Mouse (Mus musculus) midbrain, embryonic 16.5 days (tissue): ENCODE measurements around the gene Gldn. TPM values are rescaled to one million over a fixed set of nuclear protein-coding genes. Genes with fewer than 3 reads are reported as not detected.

Experiments used
- ATAC-seq: fragments of 200-750 bp; cut with Nextera tagmentation; 2 replicates; pipeline ENCODE4 v1.8.0; 2017; ENCODE audit warnings: moderate TSS enrichment
- H3K27ac ChIP-seq: fragments of 300-500 bp; sonication (generic); 2 replicates; pipeline ENCODE4 v1.5.1; 2014; ENCODE audit warnings: mild to moderate bottlenecking, low read length, mixed read lengths
- H3K27me3 ChIP-seq: fragments of 300-500 bp; sonication (generic); 2 replicates; pipeline ENCODE4 v1.6.1; 2014; ENCODE audit warnings: low read depth, low read length, mixed read lengths; ENCODE audit not compliant: control insufficient read depth, insufficient read depth
- H3K36me3 ChIP-seq: fragments of 300-500 bp; sonication (generic); 2 replicates; pipeline ENCODE4 v1.6.1; 2014; ENCODE audit warnings: mild to moderate bottlenecking, low read length, moderate library complexity, mixed read lengths; ENCODE audit not compliant: control insufficient read depth, insufficient read depth
- H3K4me1 ChIP-seq: fragments of 300-500 bp; sonication (generic); 2 replicates; pipeline ENCODE4 v1.6.1; 2014; ENCODE audit warnings: mild to moderate bottlenecking, low read length, mixed read lengths; ENCODE audit not compliant: control insufficient read depth, insufficient read depth
- H3K4me2 ChIP-seq: fragments of 300-500 bp; sonication (generic); 2 replicates; pipeline ENCODE4 v1.6.1; 2014; ENCODE audit warnings: mild to moderate bottlenecking, low read length, mixed read lengths
- H3K4me3 ChIP-seq: fragments of 300-500 bp; sonication (generic); 2 replicates; pipeline ENCODE4 v1.5.1; 2014; ENCODE audit warnings: low read depth, mild to moderate bottlenecking, low read length, moderate library complexity, mixed read lengths
- H3K9ac ChIP-seq: fragments of 300-500 bp; sonication (generic); 2 replicates; pipeline ENCODE4 v1.6.1; 2014; ENCODE audit warnings: low read depth, low read length, mixed read lengths
- H3K9me3 ChIP-seq: fragments of 300-500 bp; sonication (generic); replicated peaks from 2 replicates; pipeline ENCODE4 v1.6.1; 2014; ENCODE audit warnings: mild to moderate bottlenecking, low read length, mixed read lengths; ENCODE audit not compliant: control insufficient read depth, poor library complexity, severe bottlenecking
- WGBS: fragments of 180-500 bp; shearing (Covaris S2); extraction: QIAGEN DNeasy Blood & Tissue Kit; methylation state at CpG from one replicate; pipeline ENCODE4 v1.1.7; 2014; 5-methylcytosine and 5-hydroxymethylcytosine counted together
- polyA plus RNA-seq: library from polyadenylated mRNA; unstranded; fragments of >200 nt; fragmentation: Nextera tagmentation; extraction: Ambion mirVana; gene quantifications from 2 replicates; pipeline ENCODE4 v1.2.1, GENCODE M21; 2015

Gene Gldn
- polyA plus RNA-seq, 1 experiment from 2014 or later = 0.26 TPM

DNA sequence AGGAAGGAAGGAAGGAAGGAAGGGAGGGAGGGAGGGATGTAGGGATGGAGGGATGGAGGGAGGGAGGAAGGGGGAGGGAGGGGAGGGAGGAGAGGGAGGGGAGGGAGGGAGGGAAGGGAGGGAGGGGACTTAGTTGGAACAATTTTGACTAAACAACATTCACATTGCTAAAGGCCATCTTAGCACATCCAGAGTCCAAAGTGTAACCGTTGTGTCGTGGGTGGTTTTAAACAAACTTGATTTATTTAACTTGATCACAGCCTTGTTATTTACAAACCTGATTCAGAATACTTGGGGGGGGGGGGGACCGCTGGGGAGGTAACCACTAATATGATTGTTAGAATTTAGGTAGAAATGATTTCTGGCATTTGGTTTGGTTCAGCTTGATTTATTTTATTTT is 13.1 kb downstream of the Gldn start:
- Histone ChIP-seq H3K9me3 (no peaks in the 10 kb centered on the region), H3K4me1 (no peaks in the 10 kb centered on the region), H3K4me3 (no peak overlapping the region), H3K9ac (no peak overlapping the region), H3K4me2 (no peak overlapping the region), H3K27ac (no peak overlapping the region), H3K36me3 (no peaks in the 10 kb centered on the region), H3K27me3 (no peaks in the 10 kb centered on the region)
- 89% methylated on average over 3 of the region's 3 CpGs for WGBS
- ATAC-seq = no peak

GRCm38 (mm10) chr9:54299792-54300191 is 13.5 kb downstream of the Gldn start:
- no peak for ATAC-seq

GRCm38 (mm10) chr9:54301255-54301654 is 15.0 kb downstream of the Gldn start:
- no peak overlapping the region for H3K4me3 ChIP-seq
- H3K27me3 ChIP-seq = no peaks in the 10 kb centered on the region
- no peaks in the 10 kb centered on the region for H3K36me3 ChIP-seq
- no peak overlapping the region for H3K4me2 ChIP-seq
- H3K9ac ChIP-seq = no peak overlapping the region
- ATAC-seq = no peak
- no peak overlapping the region for H3K27ac ChIP-seq
- H3K4me1 ChIP-seq = no peaks in the 10 kb centered on the region
- WGBS = 85% methylated on average over 4 of the region's 4 CpGs
- H3K9me3 ChIP-seq = no peaks in the 10 kb centered on the region

More at GRCm38 (mm10) chr9:54299792-54300191, 13.5 kb downstream of the Gldn start:
- H3K4me2 ChIP-seq = no peak overlapping the region
- H3K4me1 ChIP-seq = no peaks in the 10 kb centered on the region
- H3K9ac ChIP-seq = no peak overlapping the region
- H3K27ac ChIP-seq = no peak overlapping the region
- H3K27me3 ChIP-seq = no peaks in the 10 kb centered on the region
- no peaks in the 10 kb centered on the region for H3K36me3 ChIP-seq
- H3K9me3 ChIP-seq = no peaks in the 10 kb centered on the region
- no peak overlapping the region for H3K4me3 ChIP-seq

DNA sequence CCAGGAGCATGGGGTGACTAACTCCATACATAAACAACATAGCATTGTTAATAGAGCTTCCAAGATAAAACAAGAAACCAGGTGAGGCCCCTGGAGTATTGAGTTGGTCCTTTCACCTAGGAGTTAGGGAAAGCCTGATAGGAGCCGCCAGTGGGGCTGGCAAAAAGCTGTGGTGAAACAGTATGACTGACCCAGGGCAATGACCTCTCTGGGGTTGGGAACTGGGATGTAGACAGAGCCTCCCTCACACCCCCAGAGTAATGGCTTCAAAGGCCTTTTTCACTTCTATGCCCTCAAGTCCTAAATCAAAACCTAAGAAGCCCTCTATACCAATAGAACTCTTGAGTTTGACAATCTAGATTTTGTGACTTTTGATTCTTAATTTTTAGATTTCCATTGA is 21.9 kb downstream of the Gldn start:
- WGBS = 90% methylated on average over 1 of the region's 1 CpGs
- no peak overlapping the region for H3K4me2 ChIP-seq
- H3K9me3 ChIP-seq = no peaks in the 10 kb centered on the region
- H3K36me3 ChIP-seq = no peaks in the 10 kb centered on the region
- ATAC-seq = no peak
- H3K27ac ChIP-seq = no peak overlapping the region
- no peaks in the 10 kb centered on the region for H3K27me3 ChIP-seq
- H3K4me1 ChIP-seq = no peaks in the 10 kb centered on the region
- no peak overlapping the region for H3K9ac ChIP-seq
- no peak overlapping the region for H3K4me3 ChIP-seq

DNA sequence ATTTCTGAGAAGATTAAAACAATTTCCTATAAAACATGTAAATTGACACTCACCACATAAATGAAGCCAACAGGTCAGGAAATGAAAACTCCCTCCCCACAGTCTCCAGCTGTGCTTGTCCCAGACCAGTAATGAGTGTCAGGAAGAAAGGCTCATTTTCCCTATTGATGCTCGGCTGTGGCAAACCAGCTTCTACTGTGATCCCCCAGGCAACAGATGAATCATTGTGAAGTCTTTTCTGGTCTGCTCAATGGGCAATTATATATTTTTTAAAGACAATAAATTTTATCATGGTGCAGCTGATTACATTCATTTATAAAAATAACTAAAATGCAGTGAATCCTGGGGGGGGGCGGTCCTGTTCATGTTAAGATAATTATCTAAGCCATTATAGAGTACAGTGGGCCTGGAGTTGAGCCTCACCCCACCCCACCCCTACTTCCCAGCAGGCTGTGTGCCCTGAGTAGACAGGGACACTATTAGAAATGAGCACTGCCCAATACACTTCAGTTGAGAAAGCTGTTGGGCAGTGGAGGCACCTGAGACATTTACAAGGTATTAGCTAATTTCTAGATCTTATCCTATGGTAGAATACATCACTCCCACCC is 22.6 kb downstream of the Gldn start:
- Histone ChIP-seq H3K4me3 (no peak overlapping the region), H3K27ac (no peak overlapping the region), H3K27me3 (no peaks in the 10 kb centered on the region), H3K36me3 (no peaks in the 10 kb centered on the region), H3K9ac (no peak overlapping the region), H3K4me1 (no peaks in the 10 kb centered on the region), H3K9me3 (no peaks in the 10 kb centered on the region), H3K4me2 (no peak overlapping the region)
- WGBS = 49% methylated on average over 2 of the region's 2 CpGs
- no peak for ATAC-seq

GRCm38 (mm10) chr9:54316363-54316762 is 30.1 kb downstream of the Gldn start:
- Histone ChIP-seq H3K9ac (no peak overlapping the region), H3K27ac (no peak overlapping the region), H3K4me3 (no peak overlapping the region), H3K4me2 (no peak overlapping the region), H3K9me3 (no peaks in the 10 kb centered on the region), H3K36me3 (no peaks in the 10 kb centered on the region), H3K4me1 (no peaks in the 10 kb centered on the region), H3K27me3 (no peaks in the 10 kb centered on the region)
- ATAC-seq = no peak
- WGBS = 77% methylated on average over 9 of the region's 9 CpGs

DNA sequence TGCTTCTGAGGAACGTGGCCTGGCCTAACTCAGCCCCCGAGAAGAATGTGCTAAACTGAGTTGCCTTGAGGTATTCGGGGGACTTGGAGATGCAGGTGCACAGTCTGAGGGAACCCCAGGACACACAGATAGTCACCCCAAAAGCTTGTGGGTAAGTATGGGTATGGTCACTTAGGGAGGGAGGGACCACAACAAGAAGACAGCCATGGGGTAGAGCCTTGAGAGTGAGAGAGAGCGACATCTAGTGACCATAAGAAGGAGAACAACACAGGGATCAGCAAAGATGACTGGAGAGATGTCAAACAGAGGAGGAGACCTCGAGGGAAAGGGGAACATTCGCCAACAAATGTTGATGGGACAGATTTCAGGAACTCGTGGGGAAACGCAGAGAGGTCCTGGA is 37.2 kb downstream of the Gldn start:
- H3K27ac ChIP-seq = no peak overlapping the region
- ATAC-seq = no peak
- H3K27me3 ChIP-seq = no peaks in the 10 kb centered on the region
- no peaks in the 10 kb centered on the region for H3K4me1 ChIP-seq
- H3K9ac ChIP-seq = no peak overlapping the region
- H3K4me2 ChIP-seq = no peak overlapping the region
- H3K9me3 ChIP-seq = no peaks in the 10 kb centered on the region
- H3K4me3 ChIP-seq = no peak overlapping the region
- H3K36me3 ChIP-seq = no peaks in the 10 kb centered on the region
- WGBS = 45% methylated on average over 8 of the region's 8 CpGs

DNA sequence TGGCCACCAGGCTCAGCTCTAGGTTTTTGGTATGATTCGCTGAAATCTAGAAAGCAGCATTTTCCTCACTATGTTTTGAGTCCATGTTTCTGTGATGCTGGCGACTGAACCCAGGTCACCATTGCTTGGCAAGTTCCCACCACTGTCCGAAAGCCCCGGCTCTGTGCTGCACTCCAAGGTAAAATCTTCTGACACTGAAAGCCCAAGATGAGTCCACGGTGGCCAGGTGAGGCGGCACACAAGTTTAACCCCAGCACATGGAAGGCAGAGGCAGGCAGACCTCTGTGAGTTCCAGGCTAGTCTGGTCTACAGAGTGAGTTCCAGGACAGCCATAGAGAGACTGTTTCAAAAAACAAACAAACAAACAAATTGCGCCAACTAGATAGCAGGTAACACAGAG is 42.9 kb downstream of the Gldn start:
- no peaks in the 10 kb centered on the region for H3K27me3 ChIP-seq
- no peak overlapping the region for H3K27ac ChIP-seq
- H3K9ac ChIP-seq = no peak overlapping the region
- H3K36me3 ChIP-seq = no peaks in the 10 kb centered on the region
- no peak for ATAC-seq
- H3K4me2 ChIP-seq = no peak overlapping the region
- 96% methylated on average over 7 of the region's 7 CpGs for WGBS
- H3K4me3 ChIP-seq = no peak overlapping the region
- H3K9me3 ChIP-seq = no peaks in the 10 kb centered on the region
- no peaks in the 10 kb centered on the region for H3K4me1 ChIP-seq

DNA sequence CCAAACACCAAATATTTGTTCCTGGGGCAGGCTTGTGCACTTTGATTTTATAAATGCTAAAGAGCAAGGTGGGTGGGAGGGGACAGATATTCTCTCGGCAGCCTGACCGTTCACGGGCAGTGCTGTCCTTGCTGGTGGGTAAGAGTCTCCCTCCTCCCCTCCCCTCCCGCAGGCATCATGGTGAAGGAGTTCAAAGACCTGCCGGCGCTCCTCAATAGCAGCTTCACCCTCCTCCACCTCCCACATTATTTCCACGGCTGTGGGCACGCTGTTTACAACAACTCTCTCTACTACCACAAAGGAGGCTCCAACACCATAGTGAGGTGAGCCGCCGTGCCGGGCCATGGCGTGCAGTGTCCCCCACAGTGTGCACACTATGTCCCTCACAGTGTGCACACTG is 49.3 kb downstream of the Gldn start:
- ATAC-seq = no peak
- WGBS = 37% methylated on average over 12 of the region's 12 CpGs
- no peaks in the 10 kb centered on the region for H3K36me3 ChIP-seq

More for the DNA sequence above, 49.3 kb downstream of the Gldn start:
- H3K4me2 ChIP-seq = no peak overlapping the region
- no peak overlapping the region for H3K4me3 ChIP-seq
- no peak overlapping the region for H3K9ac ChIP-seq
- H3K4me1 ChIP-seq = no peaks in the 10 kb centered on the region
- H3K9me3 ChIP-seq = no peaks in the 10 kb centered on the region
- H3K27ac ChIP-seq = no peak overlapping the region
- no peaks in the 10 kb centered on the region for H3K27me3 ChIP-seq
